Mouse (Mus musculus): ENCODE measurements around the gene Erf.
"Not testable (repeated sequence)": the region's sequence is repeated elsewhere in the genome, so short reads cannot be mapped to it uniquely, and the experiment has no call there.

Erf gene

GRCm38 (mm10) chr7:25266180-25266962, 15.8 kb upstream of the Erf start:
- no peaks in the 10 kb centered on the region for H3K9me3 ChIP-seq (ENCODE audit: low read length)
- H3K27me3 ChIP-seq (ENCODE audit: insufficient read depth, low read length) = no peaks in the 10 kb centered on the region
- H3K36me3 ChIP-seq (ENCODE audit: insufficient read depth, low read length) = peaks cover 2% of the 10 kb centered on the region; the same call in 1 of the 2 replicates
- peak overlapping the region; percentile 94 for H3K4me3 ChIP-seq (replicated peaks; ENCODE audit: low read length)
- peaks cover 75% of the 10 kb centered on the region for H3K4me1 ChIP-seq (replicated peaks; ENCODE audit: low read depth, low read length)
- TF ChIP-seq NANOG (IDR thresholded peaks at IDR 0.05; ENCODE audit: borderline replicate concordance, low read length) = no peak
- no peak for TF ChIP-seq POU5F1 (IDR thresholded peaks at IDR 0.05; ENCODE audit: borderline replicate concordance, low read length)
- TF ChIP-seq CTCF (conservative IDR thresholded peaks at IDR 0.05; ENCODE audit: low read length) = no peak

DNA sequence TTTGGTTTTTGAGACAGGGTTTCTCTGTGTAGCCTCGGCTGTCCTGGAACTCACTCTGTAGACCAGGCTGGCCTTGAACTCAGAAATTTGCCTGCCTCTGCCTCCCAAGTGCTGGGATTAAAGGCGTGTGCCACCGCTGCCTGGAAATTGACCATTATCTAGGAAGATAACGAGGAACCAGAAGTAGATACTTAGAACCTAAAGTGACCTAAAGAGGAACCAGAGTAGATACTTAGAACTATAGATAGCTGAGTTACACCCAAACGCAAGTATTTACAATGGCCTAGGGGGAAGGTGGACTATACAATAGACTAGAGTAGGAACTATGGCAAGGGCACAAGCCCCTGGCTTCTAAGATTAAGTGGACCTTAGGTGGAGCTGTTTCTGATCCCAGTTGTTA, 15.2 kb upstream of the Erf start:
- not testable (repeated sequence) for H3K36me3 ChIP-seq (ENCODE audit: insufficient read depth, low read length); H3K27me3 ChIP-seq (ENCODE audit: insufficient read depth, low read length); H3K4me3 ChIP-seq (replicated peaks; ENCODE audit: low read length); H3K9me3 ChIP-seq (ENCODE audit: low read length)
- peaks cover 72% of the 10 kb centered on the region for H3K4me1 ChIP-seq (replicated peaks; ENCODE audit: low read depth, low read length)

GRCm38 (mm10) chr7:25263968-25264870, 13.7 kb upstream of the Erf start:
- H3K4me3 ChIP-seq (replicated peaks; ENCODE audit: low read length) = peak overlapping the region; percentile 48
- H3K27me3 ChIP-seq (ENCODE audit: insufficient read depth, low read length) = no peaks in the 10 kb centered on the region
- H3K4me1 ChIP-seq (replicated peaks; ENCODE audit: low read depth, low read length) = peaks cover 61% of the 10 kb centered on the region
- TF ChIP-seq CTCF (conservative IDR thresholded peaks at IDR 0.05; ENCODE audit: low read length) (no peak), POU5F1 (IDR thresholded peaks at IDR 0.05; ENCODE audit: borderline replicate concordance, low read length) (no peak), NANOG (IDR thresholded peaks at IDR 0.05; ENCODE audit: borderline replicate concordance, low read length) (peak; percentile 68; the same call in 1 of the 2 replicates)
- H3K9me3 ChIP-seq (ENCODE audit: low read length) = no peaks in the 10 kb centered on the region
- H3K36me3 ChIP-seq (ENCODE audit: insufficient read depth, low read length) = no peaks in the 10 kb centered on the region

DNA sequence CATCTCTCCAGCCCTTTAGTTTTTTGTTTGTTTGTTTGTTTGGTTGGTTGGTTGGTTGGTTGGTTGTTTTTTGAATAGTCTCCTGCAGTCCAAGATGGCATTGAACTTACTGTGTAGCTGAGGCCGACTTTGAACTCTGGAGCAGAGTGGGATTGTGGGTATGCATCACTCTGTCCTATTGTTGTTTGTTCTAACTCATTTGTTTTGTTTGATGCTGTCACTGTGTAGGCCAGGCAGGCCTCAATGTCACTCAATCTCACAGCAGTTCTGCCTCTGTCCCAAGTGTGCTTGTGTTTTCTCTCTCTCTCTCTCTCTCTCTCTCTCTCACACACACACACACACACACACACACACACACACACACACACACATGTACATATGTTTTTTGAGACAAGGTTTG, 11.3 kb upstream of the Erf start:
- Histone ChIP-seq H3K4me1 (replicated peaks; ENCODE audit: low read depth, low read length) (peaks cover 49% of the 10 kb centered on the region), H3K36me3 (ENCODE audit: insufficient read depth, low read length) (no peaks in the 10 kb centered on the region), H3K4me3 (replicated peaks; ENCODE audit: low read length) (no peak overlapping the region), H3K9me3 (ENCODE audit: low read length) (no peaks in the 10 kb centered on the region), H3K27me3 (ENCODE audit: insufficient read depth, low read length) (no peaks in the 10 kb centered on the region)
- TF ChIP-seq POU5F1 (IDR thresholded peaks at IDR 0.05; ENCODE audit: borderline replicate concordance, low read length) (no peak), NANOG (IDR thresholded peaks at IDR 0.05; ENCODE audit: borderline replicate concordance, low read length) (no peak), CTCF (conservative IDR thresholded peaks at IDR 0.05; ENCODE audit: low read length) (no peak)

GRCm38 (mm10) chr7:25251822-25252221, 1.3 kb upstream of the Erf start:
- Histone ChIP-seq H3K4me3 (replicated peaks; ENCODE audit: low read length) (peak overlapping the region; percentile 98), H3K36me3 (ENCODE audit: insufficient read depth, low read length) (peaks cover 18% of the 10 kb centered on the region), H3K27me3 (ENCODE audit: insufficient read depth, low read length) (no peaks in the 10 kb centered on the region), H3K4me1 (replicated peaks; ENCODE audit: low read depth, low read length) (peaks cover 55% of the 10 kb centered on the region), H3K9me3 (ENCODE audit: low read length) (no peaks in the 10 kb centered on the region)
- TF ChIP-seq CTCF (conservative IDR thresholded peaks at IDR 0.05; ENCODE audit: low read length) = no peak

DNA sequence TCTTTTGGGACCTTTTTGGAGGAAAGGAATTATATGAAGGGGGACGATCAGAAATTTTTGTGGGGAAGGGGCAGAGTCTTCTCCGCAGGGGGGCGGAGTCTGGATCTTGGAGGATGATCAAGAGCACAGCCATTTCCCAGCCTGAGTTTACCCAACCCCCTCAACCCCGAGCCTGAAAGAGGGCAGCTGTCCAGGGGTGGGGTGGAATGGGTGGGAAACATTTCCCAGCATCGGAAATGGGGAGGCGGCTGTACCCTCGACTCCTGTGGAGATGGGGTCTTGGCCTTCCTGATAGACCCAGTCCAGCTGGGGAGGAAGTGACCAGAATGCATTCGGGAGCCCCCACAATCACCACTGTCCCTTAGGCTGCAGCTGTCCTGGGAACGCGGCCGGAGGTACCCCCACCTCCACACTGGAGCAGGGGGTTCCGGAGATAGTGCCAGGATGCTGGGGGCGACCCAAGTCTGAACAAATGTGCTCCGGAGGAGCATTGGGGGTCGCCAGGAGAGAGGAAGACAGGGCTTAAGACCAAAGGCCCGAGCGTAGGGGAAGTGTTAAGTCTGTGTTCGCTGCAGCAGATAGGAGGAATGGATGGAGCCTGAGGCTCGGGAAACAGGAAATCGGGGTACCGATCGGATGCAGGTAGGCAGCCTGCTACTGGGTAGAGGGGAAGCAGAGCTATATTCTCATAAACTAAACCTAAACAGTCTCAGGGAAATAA, 670 bp upstream of the Erf start:
- peaks cover 61% of the 10 kb centered on the region for H3K4me1 ChIP-seq (replicated peaks; ENCODE audit: low read depth, low read length)
- TF ChIP-seq NANOG (IDR thresholded peaks at IDR 0.05; ENCODE audit: borderline replicate concordance, low read length) (no peak), POU5F1 (IDR thresholded peaks at IDR 0.05; ENCODE audit: borderline replicate concordance, low read length) (no peak), CTCF (conservative IDR thresholded peaks at IDR 0.05; ENCODE audit: low read length) (no peak)
- H3K9me3 ChIP-seq (ENCODE audit: low read length) = no peaks in the 10 kb centered on the region
- H3K36me3 ChIP-seq (ENCODE audit: insufficient read depth, low read length) = peaks cover 24% of the 10 kb centered on the region
- peak overlapping the region; percentile 98 for H3K4me3 ChIP-seq (replicated peaks; ENCODE audit: low read length)
- no peaks in the 10 kb centered on the region for H3K27me3 ChIP-seq (ENCODE audit: insufficient read depth, low read length)

DNA sequence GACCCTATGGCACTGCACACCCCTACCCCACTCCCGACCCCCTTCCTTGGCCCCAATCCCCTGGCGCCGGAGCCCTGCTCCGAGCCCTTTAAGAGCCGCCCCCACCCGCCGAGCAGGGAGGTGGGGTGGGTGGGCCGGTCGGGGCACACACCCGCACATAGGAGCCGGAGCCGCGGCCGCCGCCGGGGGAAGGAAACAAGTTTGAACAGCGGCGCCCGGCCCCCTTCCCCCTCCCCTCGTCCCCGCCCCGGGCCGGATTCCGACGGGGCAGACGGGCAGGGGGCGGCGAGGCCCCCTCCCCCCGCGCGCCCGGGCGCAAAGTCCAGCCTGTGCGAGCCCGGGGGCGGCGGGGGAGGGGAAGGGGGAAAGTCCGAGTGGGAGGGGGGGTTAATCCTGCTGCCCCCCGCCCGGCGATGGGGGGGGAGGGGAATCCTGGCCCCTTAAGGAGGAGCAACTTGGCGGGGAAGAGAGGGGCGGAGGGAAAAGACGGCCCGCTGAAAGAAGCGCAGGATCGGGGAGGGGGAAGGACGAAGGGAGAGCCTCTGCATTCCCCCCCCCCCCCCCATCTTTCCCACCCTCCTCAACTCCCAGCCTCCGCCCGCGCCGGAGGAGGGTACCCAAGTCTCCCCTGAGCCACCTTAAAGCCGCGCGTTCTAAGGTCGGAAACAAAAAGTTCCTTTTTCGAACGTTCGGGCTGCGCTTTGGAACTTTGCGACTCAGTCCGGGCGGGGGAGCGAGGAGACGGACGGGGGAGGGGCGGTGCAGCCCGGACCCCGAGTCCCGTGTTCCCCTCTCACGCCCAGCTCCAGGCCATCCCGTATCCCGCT, 1.0 kb downstream of the Erf start:
- H3K9me3 ChIP-seq (ENCODE audit: low read length) = no peaks in the 10 kb centered on the region
- TF ChIP-seq POU5F1 (IDR thresholded peaks at IDR 0.05; ENCODE audit: borderline replicate concordance, low read length) (no peak), NANOG (IDR thresholded peaks at IDR 0.05; ENCODE audit: borderline replicate concordance, low read length) (no peak), CTCF (conservative IDR thresholded peaks at IDR 0.05; ENCODE audit: low read length) (no peak)
- H3K4me1 ChIP-seq (replicated peaks; ENCODE audit: low read depth, low read length) = peaks cover 69% of the 10 kb centered on the region

More for the DNA sequence above, 1.0 kb downstream of the Erf start:
- Histone ChIP-seq H3K36me3 (ENCODE audit: insufficient read depth, low read length) (peaks cover 41% of the 10 kb centered on the region), H3K4me3 (replicated peaks; ENCODE audit: low read length) (peak overlapping the region; percentile 98), H3K27me3 (ENCODE audit: insufficient read depth, low read length) (no peaks in the 10 kb centered on the region)

Measured in E14TG2a.4 (cell line).